In genomic region chr11:114809371-114809770, GRCm38 (mm10) we compare ENCODE assay signal across 24 mouse cellular contexts. TPM values are rescaled to one million over a fixed set of nuclear protein-coding genes. Genes with fewer than 3 reads are reported as not detected.
DNase-seq lines count a peak whose midpoint lies in the region; ATAC-seq and TF ChIP-seq lines count a peak whose summit lies in the region.
"Had no signal": no experiment of that assay in that cellular context is flagged by ENCODE, and none has a peak within 500 bp of the region (broad histone marks: within the 10 kb centered on the region; RNA-seq: fewer than 3 reads in every experiment).

No protein-coding gene starts in this region.

- no peak for ATAC-seq in megakaryocyte progenitor cell, adult 5-6 weeks (replicated peaks; ENCODE audit: poor library complexity)
- ATAC-seq: midbrain, embryonic 13.5 days had no signal

- H3K4me3 ChIP-seq in layer of hippocampus, adult 2 months = no peak overlapping the region
- no peak overlapping the region for H3K4me3 ChIP-seq in embryonic facial prominence, embryonic 10.5 days
- H3K4me3 ChIP-seq: embryonic facial prominence, embryonic 12.5 days; forebrain, embryonic 10.5 days; hindbrain, embryonic 15.5 days; limb, embryonic 15.5 days; midbrain, embryonic 13.5 days had no signal

- H3K36me3 ChIP-seq in embryonic facial prominence, embryonic 10.5 days (replicated peaks) = no peaks in the 10 kb centered on the region
- H3K36me3 ChIP-seq: embryonic facial prominence, embryonic 12.5 days; forebrain, embryonic 10.5 days; hindbrain, embryonic 15.5 days; limb, embryonic 15.5 days; midbrain, embryonic 13.5 days had no signal

- H3K27me3 ChIP-seq in embryonic facial prominence, embryonic 10.5 days (replicated peaks; ENCODE audit: low read depth, poor library complexity, severe bottlenecking) = no peaks in the 10 kb centered on the region; the same call in 1 of the 2 replicates
- H3K27me3 ChIP-seq: embryonic facial prominence, embryonic 12.5 days; hindbrain, embryonic 15.5 days; limb, embryonic 15.5 days; midbrain, embryonic 13.5 days had no signal

- DNase-seq in embryo, embryonic 10.5 days (ENCODE audit: low spot score) = peak; percentile 48
- DNase-seq in embryo, embryonic 10 days (ENCODE audit: low spot score) = no peak
- DNase-seq in layer of hippocampus, adult 2 months (ENCODE audit: low spot score in 2 of 2) = no peak
- no peak for DNase-seq in layer of hippocampus, adult 8-10 months (ENCODE audit: low spot score in 2 of 2)
- DNase-seq in 416B (ENCODE audit: low read depth) = peak; percentile 38
- no peak for DNase-seq in embryonic facial prominence, embryonic 10.5 days (ENCODE audit: low spot score)
- no peak for DNase-seq in heart, postnatal 10 days
- DNase-seq: adrenal gland, postnatal 14 days; B cell, adult 2 months; heart, adult 11 months; kidney, adult 9 months; lung, postnatal 36 days had no signal

- peaks cover 57% of the 10 kb centered on the region for H3K4me1 ChIP-seq in embryonic facial prominence, embryonic 10.5 days

- TF ChIP-seq CTCF in layer of hippocampus, adult 2 months (conservative IDR thresholded peaks at IDR 0.05) = peak; percentile 73

- H3K9me3 ChIP-seq in embryonic facial prominence, embryonic 10.5 days = no peaks in the 10 kb centered on the region
- H3K9me3 ChIP-seq: embryonic facial prominence, embryonic 12.5 days; forebrain, embryonic 10.5 days; hindbrain, embryonic 15.5 days; limb, embryonic 15.5 days; midbrain, embryonic 13.5 days had no signal

- 91% methylated on average over 1 of the region's 1 CpGs for WGBS in embryonic facial prominence, embryonic 10.5 days

- no peak overlapping the region for H3K27ac ChIP-seq in layer of hippocampus, adult 2 months
- peak overlapping the region; percentile 73; the same call in 1 of the 2 replicates for H3K27ac ChIP-seq in embryonic facial prominence, embryonic 10.5 days (replicated peaks)
- H3K27ac ChIP-seq: embryonic facial prominence, embryonic 12.5 days; hindbrain, embryonic 15.5 days; limb, embryonic 15.5 days; midbrain, embryonic 13.5 days had no signal

- intact Hi-C loops in heart, postnatal 10 days (cut with DNase I) = loop anchor here (10.0 kb wide), 1 partner anchor 245 kb away; no protein-coding TSS in a partner anchor

RNA-seq across cellular contexts. Expression of gene Gpr142, which starts 10.6 kb away (rescaled TPM):
- not detected for total RNA-seq in layer of hippocampus, adult 2 months (2021)
- not detected for total RNA-seq in layer of hippocampus, adult 8-10 months (2022)
- 0.18 TPM in 1 of 2 replicates, not detected in the other for polyA plus RNA-seq in embryonic facial prominence, embryonic 10.5 days (2016; fragmentation: Nextera tagmentation; extraction: Ambion mirVana)
- total RNA-seq in megakaryocyte progenitor cell, adult 5-6 weeks (2015) = not detected in 2 replicates
- total RNA-seq in megakaryocyte progenitor cell, adult 5-6 weeks (2017) = not detected in 2 replicates
- not detected for total RNA-seq in heart, postnatal 10 days (2021)
- total RNA-seq: adrenal gland, postnatal 14 days; layer of hippocampus, adult 18-20 months; left cerebral cortex, adult 8-10 months; MEL had no signal
- polyA plus RNA-seq: embryonic facial prominence, embryonic 12.5 days; heart, embryonic 16.5 days; hindbrain, embryonic 15.5 days; limb, embryonic 15.5 days; midbrain, embryonic 13.5 days; spleen, adult 2 months; urinary bladder, adult 2 months had no signal

RNA-seq across cellular contexts. Expression of gene Btbd17, which starts 13.6 kb away (rescaled TPM):
- 10 to 100 TPM; 21.7 to 22.9 TPM for total RNA-seq in layer of hippocampus, adult 2 months (2021)
- total RNA-seq in layer of hippocampus, adult 8-10 months (2022) = 10 to 100 TPM; 15.3 to 19.6 (median 17.4) TPM
- 10.0 and 17.0 TPM in 2 replicates for polyA plus RNA-seq in embryonic facial prominence, embryonic 10.5 days (2016; fragmentation: Nextera tagmentation; extraction: Ambion mirVana)
- not detected in 2 replicates for total RNA-seq in megakaryocyte progenitor cell, adult 5-6 weeks (2015)
- not detected in 2 replicates for total RNA-seq in megakaryocyte progenitor cell, adult 5-6 weeks (2017)
- total RNA-seq in heart, postnatal 10 days (2021) = under 1 TPM in 1 of 2 experiments, not detected in 1; 0.32 TPM
- total RNA-seq: adrenal gland, postnatal 14 days; MEL had no signal
- polyA plus RNA-seq: heart, embryonic 16.5 days had no signal

RNA-seq across cellular contexts. Expression of gene Gprc5c, which starts 41.6 kb away (rescaled TPM):
- 1 to 10 TPM; 4.7 to 5.4 TPM for total RNA-seq in layer of hippocampus, adult 2 months (2021)
- total RNA-seq in layer of hippocampus, adult 8-10 months (2022) = 1 to 10 TPM; 4.3 to 7.2 (median 4.8) TPM
- polyA plus RNA-seq in embryonic facial prominence, embryonic 10.5 days (2016; fragmentation: Nextera tagmentation; extraction: Ambion mirVana) = 62.2 and 62.5 TPM in 2 replicates
- not detected in 2 replicates for total RNA-seq in megakaryocyte progenitor cell, adult 5-6 weeks (2015)
- total RNA-seq in megakaryocyte progenitor cell, adult 5-6 weeks (2017) = 0.67 TPM in 1 of 2 replicates, not detected in the other
- total RNA-seq in heart, postnatal 10 days (2021) = 10 to 100 TPM; 12.9 to 18.1 TPM
- total RNA-seq: MEL had no signal

RNA-seq across cellular contexts. Expression of gene Kif19a, which starts 44.2 kb away (rescaled TPM):
- total RNA-seq in layer of hippocampus, adult 2 months (2021) = 1 to 10 TPM; 2.9 to 5.4 TPM
- 1 to 10 TPM; 2.7 to 4.5 (median 3.8) TPM for total RNA-seq in layer of hippocampus, adult 8-10 months (2022)
- 1.3 and 2.0 TPM in 2 replicates for polyA plus RNA-seq in embryonic facial prominence, embryonic 10.5 days (2016; fragmentation: Nextera tagmentation; extraction: Ambion mirVana)
- total RNA-seq in megakaryocyte progenitor cell, adult 5-6 weeks (2015) = not detected in 2 replicates
- not detected in 2 replicates for total RNA-seq in megakaryocyte progenitor cell, adult 5-6 weeks (2017)
- total RNA-seq in heart, postnatal 10 days (2021) = under 1 TPM; 0.24 to 0.47 TPM
- total RNA-seq: MEL had no signal

Comparison
In these comparisons a context has a peak if more than half of its experiments do, and no peak if none do; other contexts are left out.
1. DNase-seq: peak in embryo, embryonic 10.5 days (single experiment) and 416B (single experiment); none in embryo, embryonic 10 days (single experiment), layer of hippocampus, adult 2 months (0 of 2), layer of hippocampus, adult 8-10 months (0 of 2), embryonic facial prominence, embryonic 10.5 days (single experiment) and heart, postnatal 10 days (0 of 2).
2. RNA of gene Btbd17, which starts 13.6 kb away (total RNA-seq): 21.7 to 22.9 TPM in layer of hippocampus, adult 2 months and 15.3 to 19.6 TPM in layer of hippocampus, adult 8-10 months; 0.32 TPM in heart, postnatal 10 days and not detected in megakaryocyte progenitor cell, adult 5-6 weeks; every median in the first group is over 10 times any median in the second.